Mouse (Mus musculus) urinary bladder, postnatal 10 days (tissue): ENCODE measurements around the gene Fbxw24.
"Not testable (repeated sequence)": the region's sequence is repeated elsewhere in the genome, so short reads cannot be mapped to it uniquely, and the experiment has no call there.

Experiments
- DNase-seq: peaks from one replicate; pipeline ENCODE4 v3.0.0; 2022; ENCODE audit warnings: low spot score

Gene Fbxw24

DNA sequence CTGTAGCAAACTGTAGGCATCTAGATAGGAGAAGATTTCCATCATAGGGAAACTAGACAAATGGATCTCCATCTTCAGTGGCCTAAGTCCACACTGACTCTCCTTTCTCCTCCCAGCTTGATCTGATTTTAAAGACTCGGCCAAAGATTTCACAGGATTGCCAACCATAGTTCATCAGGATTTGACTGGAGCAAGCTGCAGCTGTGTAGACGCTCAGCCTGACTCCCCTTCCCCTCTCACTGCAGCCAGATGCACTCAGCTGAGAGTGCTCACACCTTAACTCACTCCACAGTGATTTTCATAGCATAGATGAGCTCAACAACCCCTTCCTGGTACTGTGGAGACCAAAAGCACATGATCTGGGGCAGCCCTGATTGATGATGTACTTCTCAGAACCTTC is at the start of gene Fbxw24:
Fbxw24 (minus strand) TSS at position 101 of the 400 bp plus-strand sequence.
- DNase-seq = not testable (repeated sequence)

DNA sequence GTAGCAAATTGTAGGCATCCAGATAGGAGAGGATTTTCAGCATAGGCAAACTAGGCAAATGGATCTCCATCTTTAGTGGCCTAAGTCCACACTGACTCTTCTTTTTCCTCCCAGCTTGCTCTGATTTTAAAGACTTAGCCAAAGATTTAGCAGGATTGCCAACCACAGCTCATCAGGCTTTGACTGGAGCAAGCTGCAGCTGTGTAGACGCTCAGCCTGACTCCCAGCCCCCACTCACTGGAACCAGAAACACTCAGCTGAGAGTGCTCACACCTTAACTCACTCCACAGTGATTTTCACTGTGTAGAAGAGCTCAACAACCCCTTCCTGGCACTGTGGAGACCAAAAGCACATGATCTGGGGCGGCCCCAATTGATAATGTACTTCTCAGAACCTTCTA is 38.7 kb upstream of the Fbxw24 start, which contains the start of gene Fbxw25:
Fbxw25 (minus strand) TSS at position 101 of the 400 bp plus-strand sequence.
- DNase-seq = not testable (repeated sequence)

DNA sequence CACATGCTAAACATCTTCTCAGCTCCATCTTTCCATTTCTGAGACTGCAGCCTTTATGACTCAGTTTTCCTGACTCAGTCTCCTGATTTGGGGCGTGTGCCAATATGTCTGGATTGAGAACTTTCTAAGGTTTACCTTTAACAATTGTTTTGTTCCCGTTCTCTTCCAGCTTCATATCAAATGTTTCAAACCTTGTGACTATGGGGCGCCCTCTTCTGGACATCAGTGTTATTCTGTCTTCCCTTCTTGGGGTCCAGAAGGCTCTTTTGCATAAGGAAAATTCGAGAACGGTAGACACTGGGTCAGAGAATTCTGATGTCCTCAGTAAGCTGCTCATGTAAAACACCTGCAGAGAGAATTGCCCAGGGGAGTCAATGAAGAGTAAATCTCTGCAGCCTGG is 19.0 kb downstream of the Fbxw24 start:
- not testable (repeated sequence) for DNase-seq

DNA sequence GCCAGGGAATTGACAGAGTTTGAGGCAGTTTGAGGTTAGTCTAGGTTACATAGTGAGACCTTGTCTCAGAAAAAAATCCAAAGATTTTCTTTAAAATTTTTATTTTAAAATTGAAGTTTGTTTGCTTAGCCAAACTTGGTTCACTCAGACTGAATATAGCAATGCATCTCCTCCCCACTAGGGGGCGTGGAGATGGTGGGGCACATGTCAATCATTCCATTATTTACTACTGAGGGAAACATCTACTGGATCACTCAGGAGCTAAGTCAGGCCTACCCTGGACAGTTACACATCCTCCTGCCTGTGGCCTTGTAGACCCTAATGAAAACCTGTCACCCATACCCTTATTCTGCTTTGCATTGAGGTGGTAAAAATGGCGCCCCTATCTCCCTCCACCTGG is 23.7 kb downstream of the Fbxw24 start:
- not testable (repeated sequence) for DNase-seq

DNA sequence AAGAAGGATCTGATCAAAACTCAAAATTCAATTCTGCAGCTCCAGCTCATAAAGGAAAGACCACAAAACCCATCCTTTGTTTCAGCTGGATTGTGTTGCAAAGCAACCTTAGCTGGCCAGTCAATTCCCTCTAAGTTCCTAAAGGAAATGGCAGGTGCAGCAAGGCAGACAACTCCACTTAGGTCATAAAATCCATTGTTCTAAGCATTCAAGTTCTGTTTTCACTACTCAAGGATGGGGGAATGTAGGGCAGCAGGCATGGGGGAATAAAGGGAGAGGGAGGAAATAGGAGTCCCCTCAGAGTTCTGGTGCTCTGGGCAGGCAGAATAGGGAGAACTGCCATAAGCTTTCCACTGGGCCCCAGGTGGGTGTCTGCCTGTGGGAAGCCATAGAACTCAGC is 28.6 kb downstream of the Fbxw24 start:
- DNase-seq = no peak

DNA sequence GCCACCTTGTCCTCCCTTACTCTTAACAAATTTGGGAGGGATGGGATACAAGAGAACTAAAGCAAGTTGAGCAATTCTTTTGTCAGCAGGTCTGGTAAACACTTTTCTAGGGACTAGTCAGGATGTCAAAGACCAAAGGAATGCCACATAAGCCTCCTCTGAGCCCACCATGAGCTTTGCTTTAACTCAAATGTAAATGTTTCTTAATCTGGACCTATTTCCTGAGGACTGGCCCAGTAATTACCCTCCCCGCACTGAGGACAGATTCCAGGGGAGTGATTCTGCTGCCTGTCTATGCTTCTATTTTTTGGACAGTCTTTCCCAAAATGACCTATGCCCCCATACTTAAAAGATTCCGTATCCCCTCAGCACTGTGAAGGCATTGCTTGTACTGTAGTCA is 31.0 kb downstream of the Fbxw24 start:
- DNase-seq = no peak

DNA sequence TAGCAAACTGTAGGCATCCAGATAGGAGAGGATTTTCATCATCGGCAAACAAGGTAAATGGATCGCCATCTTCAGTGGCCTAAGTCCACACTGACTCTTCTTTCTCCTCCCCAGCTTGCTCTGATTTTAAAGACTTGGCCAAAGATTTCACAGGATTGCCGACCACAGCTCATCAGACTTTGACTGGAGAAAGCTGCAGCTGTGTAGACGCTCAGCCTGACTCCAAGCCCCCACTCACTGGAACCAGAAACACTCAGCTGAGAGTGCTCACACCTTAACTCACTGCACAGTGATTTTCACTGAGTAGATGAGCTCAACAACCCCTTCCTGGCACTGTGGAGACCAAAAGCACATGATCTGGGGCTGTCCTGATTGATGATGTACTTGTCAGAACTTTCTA is 57.7 kb downstream of the Fbxw24 start, which contains the start of gene Fbxw15:
Fbxw15 (minus strand) TSS at position 101 of the 400 bp plus-strand sequence.
- DNase-seq = not testable (repeated sequence)

DNA sequence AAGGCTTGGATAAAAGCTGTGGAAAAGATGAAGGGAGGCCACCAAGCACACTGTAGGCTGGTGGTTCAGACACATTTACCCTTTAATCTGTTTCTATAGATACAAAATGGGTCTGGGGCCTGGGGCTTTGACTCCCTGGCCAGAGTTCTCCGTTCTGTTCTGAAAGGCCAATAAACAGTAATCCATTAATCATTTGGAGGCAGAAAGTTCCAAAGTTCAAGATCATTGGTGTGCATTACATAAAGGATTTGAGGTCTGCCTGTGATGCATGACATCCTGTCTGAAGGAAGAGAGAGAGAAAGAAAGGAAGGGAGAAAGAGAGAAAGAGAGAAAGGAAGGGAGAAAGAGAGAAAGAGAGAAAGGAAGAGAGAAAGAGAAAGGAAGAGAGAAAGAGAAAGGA is 60.3 kb downstream of the Fbxw24 start:
- DNase-seq = no peak

DNA sequence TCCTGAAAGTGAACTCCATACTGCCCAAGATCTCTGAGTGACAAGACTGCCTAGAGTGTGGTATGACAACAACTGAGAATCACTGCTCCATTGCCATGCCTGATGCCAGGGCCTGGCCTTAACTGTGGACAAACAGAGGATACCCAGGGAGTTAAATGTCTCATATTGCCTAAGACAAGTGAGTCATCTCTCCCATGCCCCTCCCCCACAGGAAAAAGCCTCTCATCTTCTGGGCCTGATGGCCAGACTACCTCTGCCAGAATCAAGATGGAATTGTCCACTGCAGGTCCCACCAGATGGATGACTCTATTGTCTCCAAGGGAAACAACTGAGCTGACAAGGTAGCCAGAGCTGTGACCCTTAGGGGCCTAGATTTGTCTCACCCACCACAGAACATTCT is 63.8 kb downstream of the Fbxw24 start:
- DNase-seq = not testable (repeated sequence)

DNA sequence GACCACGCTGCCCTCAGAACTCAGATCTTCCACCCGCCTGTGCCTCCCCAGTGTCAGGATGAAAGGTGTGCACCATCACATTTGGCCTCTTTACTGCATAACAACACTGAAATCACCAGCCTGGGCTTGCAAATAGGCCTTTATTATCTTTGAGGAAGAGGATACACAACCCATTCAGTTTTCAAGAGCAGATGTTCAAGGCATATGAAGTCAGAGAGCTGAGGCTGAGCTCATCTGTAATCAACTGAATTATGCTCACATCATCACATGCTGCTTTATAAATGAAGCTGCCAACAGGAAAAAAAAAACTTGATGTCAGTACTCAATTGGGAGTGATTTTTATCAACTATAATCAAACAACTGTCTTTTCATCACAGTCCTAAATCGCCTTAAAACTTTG is 73.4 kb downstream of the Fbxw24 start:
- no peak for DNase-seq
